Mouse (Mus musculus) liver, embryonic 15.5 days (tissue): Measurements from ENCODE around the gene Il12b. TPM values are rescaled to one million over a fixed set of nuclear protein-coding genes. Genes with fewer than 3 reads are reported as not detected.
"Not testable (repeated sequence)": the region's sequence is repeated elsewhere in the genome, so short reads cannot be mapped to it uniquely, and the experiment has no call there.

ENCODE experiments used
- ATAC-seq: fragments of 200-750 bp; cut with Nextera tagmentation; 2 replicates; pipeline ENCODE4 v1.8.0; 2017; ENCODE audit warnings: moderate number of reproducible peaks, mild to moderate bottlenecking, moderate library complexity; ENCODE audit not compliant: insufficient read depth
- H3K27ac ChIP-seq: fragments of 300-500 bp; sonication (generic); replicated peaks from 2 replicates; pipeline ENCODE4 v1.5.1; 2015; ENCODE audit warnings: mild to moderate bottlenecking, inconsistent platforms
- H3K27me3 ChIP-seq: fragments of 300-500 bp; sonication (generic); 2 replicates; pipeline ENCODE4 v1.6.1; 2015; ENCODE audit warnings: mild to moderate bottlenecking, inconsistent platforms
- H3K36me3 ChIP-seq: fragments of 300-500 bp; sonication (generic); replicated peaks from 2 replicates; pipeline ENCODE4 v1.6.1; 2015; ENCODE audit warnings: moderate library complexity, mild to moderate bottlenecking, inconsistent platforms
- H3K4me1 ChIP-seq: fragments of 300-500 bp; sonication (generic); replicated peaks from 2 replicates; pipeline ENCODE4 v1.6.1; 2015; ENCODE audit warnings: inconsistent platforms
- H3K4me2 ChIP-seq: fragments of 300-500 bp; sonication (generic); 2 replicates; pipeline ENCODE4 v1.6.1; 2015; ENCODE audit warnings: moderate library complexity, mild to moderate bottlenecking, inconsistent platforms
- H3K4me3 ChIP-seq: fragments of 300-500 bp; sonication (generic); replicated peaks from 2 replicates; pipeline ENCODE4 v1.5.1; 2015; ENCODE audit warnings: mild to moderate bottlenecking, inconsistent platforms
- H3K9ac ChIP-seq: fragments of 300-500 bp; sonication (generic); 2 replicates; pipeline ENCODE4 v1.6.1; 2015; ENCODE audit warnings: moderate library complexity, mild to moderate bottlenecking, inconsistent platforms
- H3K9me3 ChIP-seq: fragments of 300-500 bp; sonication (generic); replicated peaks from 2 replicates; pipeline ENCODE4 v1.6.1; 2016; ENCODE audit warnings: inconsistent platforms
- WGBS: fragments of 180-500 bp; shearing (Covaris S2); methylation state at CpG from one replicate; pipeline ENCODE4 v1.1.7; 2015; ENCODE audit warnings: mixed read lengths; ENCODE audit not compliant: insufficient replicate concordance; 5-methylcytosine and 5-hydroxymethylcytosine counted together
- polyA plus RNA-seq: library from polyadenylated mRNA; unstranded; fragments of >200 nt; fragmentation: Nextera tagmentation; extraction: Ambion mirVana; gene quantifications from 2 replicates; pipeline ENCODE4 v1.2.1, GENCODE M21; 2015

Gene Il12b
- polyA plus RNA-seq, 1 experiment from 2014 or later: not detected

DNA sequence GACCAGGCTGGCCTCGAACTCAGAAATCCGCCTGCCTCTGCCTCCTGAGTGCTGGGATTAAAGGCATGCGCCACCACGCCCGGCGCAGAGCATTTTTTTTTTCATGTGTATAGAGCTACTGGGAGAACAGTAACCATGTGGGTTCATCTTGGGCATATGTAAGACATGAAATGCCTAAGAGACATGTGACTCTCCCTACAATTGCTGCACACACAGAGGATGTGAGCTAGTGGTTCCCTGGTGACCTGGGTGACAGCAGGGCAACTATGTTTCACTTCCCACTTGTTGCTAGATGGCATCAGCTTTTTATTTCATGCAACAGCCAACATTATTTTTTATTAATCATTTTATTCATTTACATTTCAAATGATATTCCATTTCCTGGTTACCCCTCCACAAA is 37.9 kb downstream of the Il12b start:
- no peak overlapping the region for H3K4me2 ChIP-seq
- 86% methylated on average over 6 of the region's 6 CpGs for WGBS
- H3K27ac ChIP-seq: no peak overlapping the region
- H3K36me3 ChIP-seq: no peaks in the 10 kb centered on the region
- H3K4me1 ChIP-seq: no peaks in the 10 kb centered on the region
- no peak overlapping the region for H3K4me3 ChIP-seq
- H3K27me3 ChIP-seq: no peaks in the 10 kb centered on the region
- H3K9me3 ChIP-seq: no peaks in the 10 kb centered on the region
- ATAC-seq: no peak
- no peak overlapping the region for H3K9ac ChIP-seq

DNA sequence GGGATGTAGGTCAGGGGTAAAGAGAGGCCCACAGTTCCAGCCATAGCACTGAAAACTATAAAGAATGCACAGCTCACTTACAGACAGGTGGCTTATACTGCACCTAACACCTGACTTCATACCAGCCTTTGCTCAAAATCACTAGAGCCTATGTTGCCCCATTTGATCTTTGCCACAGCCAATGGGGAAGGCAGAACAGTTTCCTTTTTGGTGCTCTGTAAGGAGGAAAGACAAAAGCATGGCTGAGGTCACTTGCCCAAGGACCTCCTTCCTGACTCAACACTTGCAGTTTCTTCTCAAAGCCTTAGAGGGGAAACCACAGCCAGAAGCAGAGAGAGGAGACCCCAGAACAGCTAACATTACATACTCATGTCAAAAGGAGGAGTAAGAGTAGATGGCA is 51.2 kb downstream of the Il12b start:
- Histone ChIP-seq H3K4me3 (no peak overlapping the region), H3K4me1 (no peaks in the 10 kb centered on the region; the same call in 1 of the 2 replicates), H3K9ac (no peak overlapping the region), H3K27me3 (no peaks in the 10 kb centered on the region), H3K9me3 (no peaks in the 10 kb centered on the region), H3K27ac (no peak overlapping the region), H3K36me3 (peaks cover 18% of the 10 kb centered on the region), H3K4me2 (no peak overlapping the region)
- ATAC-seq: no peak

DNA sequence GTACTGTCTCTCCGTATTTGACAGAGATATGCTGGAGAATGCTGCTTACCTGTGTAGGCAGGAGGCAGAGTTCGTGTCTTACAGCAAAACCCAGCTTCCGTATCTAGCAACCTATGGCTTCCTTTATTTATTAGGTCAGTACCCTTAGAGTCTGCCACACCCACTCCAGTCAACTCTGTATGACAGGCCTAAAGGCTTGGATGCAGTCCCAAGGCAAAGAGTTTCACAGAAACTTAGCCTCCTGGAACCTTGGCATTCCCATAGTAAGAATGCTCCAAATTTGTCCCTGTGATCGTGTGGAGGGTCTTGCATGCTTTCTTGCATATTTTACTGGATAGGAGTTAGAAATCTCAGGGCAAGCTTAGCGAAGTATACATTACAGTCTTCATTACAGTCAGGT is 52.2 kb downstream of the Il12b start:
- not testable (repeated sequence) for H3K27ac ChIP-seq, H3K4me1 ChIP-seq, H3K9ac ChIP-seq, H3K9me3 ChIP-seq, H3K4me3 ChIP-seq, H3K4me2 ChIP-seq, H3K27me3 ChIP-seq, ATAC-seq
- H3K36me3 ChIP-seq: peaks cover 26% of the 10 kb centered on the region
- 80% methylated on average over 5 of the region's 5 CpGs for WGBS

DNA sequence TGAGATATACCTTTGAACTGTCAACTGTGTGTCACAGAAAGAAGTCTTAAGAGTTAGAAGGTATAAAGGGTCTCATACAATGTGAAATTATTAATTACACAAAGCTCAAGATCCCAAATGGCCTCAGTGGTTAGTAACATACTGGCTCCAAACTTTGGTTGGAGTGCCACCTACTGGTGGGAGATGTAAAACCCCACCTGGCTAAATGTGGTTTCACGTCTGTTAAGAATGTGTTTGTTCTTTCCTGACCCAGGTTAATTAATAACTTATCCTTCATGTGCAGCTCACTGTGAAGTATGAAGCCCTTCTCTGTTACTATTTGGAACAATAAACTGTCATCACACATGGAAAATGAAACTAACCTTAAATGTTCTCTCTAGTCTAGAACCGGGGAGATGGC is 53.6 kb downstream of the Il12b start:
- H3K4me2 ChIP-seq: no peak overlapping the region
- H3K9ac ChIP-seq: no peak overlapping the region
- H3K27ac ChIP-seq: no peak overlapping the region; the same call in 1 of the 2 replicates
- peaks cover 5% of the 10 kb centered on the region for H3K4me1 ChIP-seq
- no peaks in the 10 kb centered on the region for H3K27me3 ChIP-seq
- 51% methylated on average over 2 of the region's 2 CpGs for WGBS
- ATAC-seq: peak; percentile 44; the same call in 1 of the 2 replicates
- no peak overlapping the region for H3K4me3 ChIP-seq
- H3K9me3 ChIP-seq: no peaks in the 10 kb centered on the region
- peaks cover 33% of the 10 kb centered on the region for H3K36me3 ChIP-seq

DNA sequence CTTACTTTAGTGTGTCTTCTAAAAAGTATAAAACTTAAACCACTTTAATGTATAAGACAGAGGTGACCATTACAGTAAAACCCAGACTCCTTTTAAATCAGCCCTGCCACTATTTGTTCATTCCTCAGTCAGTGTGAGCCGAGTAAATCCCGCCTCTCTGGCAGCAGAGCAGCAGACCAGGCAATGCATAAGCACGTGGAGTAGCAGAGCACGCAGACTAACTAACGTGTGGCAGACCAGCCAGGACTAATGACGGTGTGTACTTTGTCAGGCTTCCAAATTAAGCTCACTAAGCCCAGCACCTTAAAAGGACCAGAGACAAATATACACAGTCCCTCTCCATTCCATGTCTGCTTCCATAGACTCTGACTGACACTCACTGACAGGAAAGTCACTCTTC is 61.6 kb downstream of the Il12b start:
- H3K27ac ChIP-seq: no peak overlapping the region
- ATAC-seq: no peak
- peaks cover 16% of the 10 kb centered on the region for H3K4me1 ChIP-seq
- H3K4me3 ChIP-seq: no peak overlapping the region
- no peak overlapping the region for H3K4me2 ChIP-seq
- H3K9ac ChIP-seq: no peak overlapping the region
- peaks cover 53% of the 10 kb centered on the region for H3K36me3 ChIP-seq
- WGBS: 70% methylated on average over 6 of the region's 6 CpGs
- H3K9me3 ChIP-seq: no peaks in the 10 kb centered on the region
- no peaks in the 10 kb centered on the region for H3K27me3 ChIP-seq

Other genes starting within 250 kb of the Il12b start
- 42.5 and 42.9 TPM in 2 replicates for gene Ublcp1, start 70.4 kb downstream of the Il12b start, polyA plus RNA-seq
- gene Rnf145, start 118.9 kb downstream of the Il12b start, polyA plus RNA-seq: 53.5 and 59.8 TPM in 2 replicates
- gene Ebf1, start 217.3 kb downstream of the Il12b start, polyA plus RNA-seq: 1.2 and 1.5 TPM in 2 replicates